ENCODE assay signal across 25 mouse cellular contexts in genomic region chr16:34264671-34265070, GRCm38 (mm10).
A peak's percentile ranks its signal among the peaks of the same experiment; 100 is the strongest.
DNase-seq lines count a peak whose midpoint lies in the region; ATAC-seq and TF ChIP-seq lines count a peak whose summit lies in the region.
"Had no signal": no experiment of that assay in that cellular context is flagged by ENCODE, and none has a peak within 500 bp of the region (broad histone marks: within the 10 kb centered on the region; RNA-seq: fewer than 3 reads in every experiment).

No protein-coding gene starts in this region.

- WGBS in heart, embryonic 12.5 days, result 85% methylated on average over 3 of the region's 3 CpGs
- 85% methylated on average over 3 of the region's 3 CpGs for WGBS in kidney, adult 2 months

- DNase-seq in adrenal gland, postnatal 14 days, result peak; percentile 50
- DNase-seq in adrenal gland, postnatal 4 days (ENCODE audit: low spot score in 2 of 2), result no peak
- peak; percentile 32 to 43 for DNase-seq in heart, postnatal 10 days
- peak; percentile 36 for DNase-seq in 3T3-L1 (ENCODE audit: low read depth, low spot score)
- DNase-seq in fibroblast of lung, adult 2 months (ENCODE audit: low read depth), result peak; percentile 49
- no peak for DNase-seq in kidney, adult 2 months
- DNase-seq: B cell, adult 2 months; cerebellum, adult 11-12 months; cerebellum, adult 9-11 months; forebrain, postnatal 0 days; heart, postnatal 36 days; kidney, postnatal 25 days; liver, embryonic 13.5 days; lung, adult 18-20 months; midbrain, embryonic 14.5 days; thymus, postnatal 4 days had no signal

- no peak for ATAC-seq in heart, embryonic 12.5 days (ENCODE audit: insufficient number of reproducible peaks, low FRiP score)
- ATAC-seq: activated CD4-positive, CD25-positive, alpha-beta regulatory T cell, adult 4 months; forebrain, postnatal 0 days; intestine, postnatal 0 days; lung, postnatal 0 days had no signal

- TF ChIP-seq POLR2A in kidney, adult 2 months (IDR thresholded peaks at IDR 0.05; ENCODE audit: low read depth, low read length), result no peak

- TF ChIP-seq CTCF in kidney, adult 2 months (conservative IDR thresholded peaks at IDR 0.05; ENCODE audit: insufficient read depth, insufficient read length, low read depth, low read length), result no peak

- H3K36me3 ChIP-seq in heart, embryonic 12.5 days, result peaks cover 1% of the 10 kb centered on the region; the same call in 1 of the 2 replicates
- no peaks in the 10 kb centered on the region for H3K36me3 ChIP-seq in kidney, adult 2 months (ENCODE audit: control insufficient read depth, insufficient read depth, low read length)
- H3K36me3 ChIP-seq: embryonic facial prominence, embryonic 13.5 days; forebrain, embryonic 12.5 days; hindbrain, embryonic 13.5 days; liver, embryonic 13.5 days had no signal

- no peaks in the 10 kb centered on the region for H3K27me3 ChIP-seq in heart, embryonic 12.5 days (replicated peaks)
- no peaks in the 10 kb centered on the region for H3K27me3 ChIP-seq in kidney, adult 2 months (replicated peaks; ENCODE audit: control insufficient read depth, insufficient read depth, low read length)
- H3K27me3 ChIP-seq: embryonic facial prominence, embryonic 13.5 days; forebrain, embryonic 12.5 days; heart, embryonic 13.5 days; hindbrain, embryonic 13.5 days; limb, embryonic 13.5 days; liver, embryonic 13.5 days had no signal

- no peak overlapping the region for H3K9ac ChIP-seq in heart, embryonic 12.5 days
- H3K9ac ChIP-seq: embryonic facial prominence, embryonic 13.5 days; forebrain, embryonic 12.5 days; forebrain, postnatal 0 days; heart, embryonic 13.5 days; hindbrain, embryonic 13.5 days; limb, embryonic 13.5 days; liver, embryonic 13.5 days had no signal

- H3K4me2 ChIP-seq in heart, embryonic 12.5 days, result no peak overlapping the region
- H3K4me2 ChIP-seq: embryonic facial prominence, embryonic 13.5 days; forebrain, embryonic 12.5 days; heart, embryonic 13.5 days; hindbrain, embryonic 13.5 days; limb, embryonic 13.5 days; liver, embryonic 13.5 days had no signal

- no peaks in the 10 kb centered on the region for H3K9me3 ChIP-seq in heart, embryonic 12.5 days (replicated peaks)
- H3K9me3 ChIP-seq: embryonic facial prominence, embryonic 13.5 days; forebrain, embryonic 12.5 days; heart, embryonic 13.5 days; hindbrain, embryonic 13.5 days; limb, embryonic 13.5 days; liver, embryonic 13.5 days had no signal

- intact Hi-C loops in heart, postnatal 10 days (cut with DNase I), result no loop called here

- peaks cover 37% of the 10 kb centered on the region for H3K4me1 ChIP-seq in heart, embryonic 12.5 days (replicated peaks)
- H3K4me1 ChIP-seq in kidney, adult 2 months (ENCODE audit: control insufficient read depth, insufficient read depth, low read length), result no peaks in the 10 kb centered on the region
- H3K4me1 ChIP-seq: liver, embryonic 13.5 days had no signal

- H3K4me3 ChIP-seq in heart, embryonic 12.5 days, result no peak overlapping the region
- no peak overlapping the region for H3K4me3 ChIP-seq in kidney, adult 2 months (ENCODE audit: insufficient read depth, low read depth, low read length)
- H3K4me3 ChIP-seq: embryonic facial prominence, embryonic 13.5 days; forebrain, embryonic 12.5 days; heart, embryonic 13.5 days; hindbrain, embryonic 13.5 days; limb, embryonic 13.5 days; liver, embryonic 13.5 days had no signal

- no peak overlapping the region for H3K27ac ChIP-seq in heart, embryonic 12.5 days (ENCODE audit: poor library complexity, severe bottlenecking)
- no peak overlapping the region for H3K27ac ChIP-seq in kidney, adult 2 months (ENCODE audit: insufficient read depth, low read depth, low read length)
- H3K27ac ChIP-seq: embryonic facial prominence, embryonic 13.5 days; forebrain, embryonic 12.5 days; heart, embryonic 13.5 days; hindbrain, embryonic 13.5 days; limb, embryonic 13.5 days; liver, embryonic 13.5 days had no signal

Comparison
In these comparisons a context has a peak if more than half of its experiments do, and no peak if none do; other contexts are left out.
1. DNase-seq: peak in adrenal gland, postnatal 14 days (single experiment), heart, postnatal 10 days (2 of 2), 3T3-L1 (single experiment) and fibroblast of lung, adult 2 months (single experiment); none in adrenal gland, postnatal 4 days (0 of 2) and kidney, adult 2 months (single experiment).